Mouse (Mus musculus): ENCODE data around the gene Slc13a3.
"Not testable (repeated sequence)": the region's sequence is repeated elsewhere in the genome, so short reads cannot be mapped to it uniquely, and the experiment has no call there.

The Slc13a3 gene

DNA sequence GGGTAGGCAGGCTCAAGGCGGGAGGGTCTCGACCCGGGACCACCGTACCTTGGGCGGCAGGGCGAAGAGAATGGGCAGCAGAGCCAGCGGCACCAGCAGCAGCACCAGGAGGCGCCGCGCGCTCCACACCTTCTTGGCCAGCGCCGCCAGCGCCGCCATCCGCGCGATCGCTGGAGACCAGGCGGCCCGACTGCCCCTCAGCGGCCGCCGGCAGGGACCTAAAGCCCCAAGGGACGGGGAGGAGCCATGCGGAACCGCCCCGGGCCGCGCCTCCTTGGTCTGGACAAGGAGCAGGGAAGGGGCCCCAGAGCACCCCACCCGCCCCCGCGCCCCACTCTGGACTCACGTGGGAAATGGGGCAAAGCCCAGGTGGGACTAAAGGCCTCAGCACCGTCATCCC, at the start of gene Slc13a3:
Gene Slc13a3 (minus strand): TSS at position 228 of the 400 bp plus-strand sequence.
- no peak for DNase-seq (ENCODE audit: low spot score)

- DNase-seq (ENCODE audit: low spot score): no peak
Observed at GRCm38 (mm10) chr2:165515178-165515728, 42.2 kb upstream of the Slc13a3 start.

DNA sequence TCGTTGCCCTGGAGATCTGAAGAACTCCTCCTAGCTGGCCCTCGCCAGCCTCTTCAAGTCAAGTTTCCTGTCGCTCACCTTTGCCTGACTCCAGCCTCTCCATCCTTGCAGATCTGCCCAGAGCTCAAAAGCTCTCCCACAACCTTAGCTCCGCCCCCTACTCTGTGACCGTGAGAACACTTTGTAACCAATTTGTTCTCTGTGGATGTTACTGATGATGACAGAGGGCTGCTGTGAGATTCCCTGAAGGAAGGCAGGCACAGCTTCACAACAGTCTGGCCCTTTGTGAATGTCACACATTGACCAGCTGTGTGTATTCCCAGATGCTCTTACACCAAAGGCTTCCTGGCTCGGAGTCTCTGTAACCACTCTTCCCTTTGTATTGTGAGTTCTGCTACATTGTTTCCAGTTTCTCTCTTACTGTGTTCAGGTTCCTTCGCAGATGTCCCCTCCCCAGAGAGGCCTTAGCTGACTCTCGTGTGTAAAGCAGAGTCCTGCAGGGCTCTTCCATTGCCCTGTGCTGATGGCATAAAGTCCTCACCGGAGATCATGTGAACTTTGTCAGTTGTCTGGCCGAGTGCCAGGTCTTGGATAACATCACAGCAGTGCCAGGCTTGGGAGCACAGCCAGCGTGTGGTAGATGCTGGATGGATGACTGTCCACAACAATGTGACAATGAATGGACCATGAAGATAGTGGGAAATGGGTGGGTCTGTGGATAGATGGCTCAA, 40.0 kb upstream of the Slc13a3 start:
- DNase-seq (ENCODE audit: low spot score): no peak

- DNase-seq (ENCODE audit: low spot score): no peak
Observed at GRCm38 (mm10) chr2:165512426-165512825, 39.4 kb upstream of the Slc13a3 start.

DNA sequence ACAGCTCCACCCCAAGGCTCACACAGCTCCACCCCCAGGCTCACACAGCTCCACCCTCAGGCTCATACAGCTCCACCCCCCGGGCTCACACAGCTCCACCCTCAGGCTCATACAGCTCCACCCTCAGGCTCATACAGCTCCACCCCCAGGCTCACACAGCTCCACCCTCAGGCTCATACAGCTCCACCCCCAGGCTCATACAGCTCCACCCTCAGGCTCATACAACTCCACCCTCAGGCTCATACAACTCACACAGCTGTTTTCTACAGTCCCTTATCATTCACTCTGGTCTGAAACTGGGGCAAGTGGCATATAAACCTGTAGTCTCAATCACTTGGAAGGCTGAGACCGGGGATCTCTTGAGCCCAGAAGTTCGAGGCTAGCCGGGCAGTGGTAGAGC, 38.5 kb upstream of the Slc13a3 start:
- DNase-seq (ENCODE audit: low spot score): not testable (repeated sequence)

GRCm38 (mm10) chr2:165510914-165511458, 38.0 kb upstream of the Slc13a3 start:
- DNase-seq (ENCODE audit: low spot score): not testable (repeated sequence)

GRCm38 (mm10) chr2:165510466-165510865, 37.4 kb upstream of the Slc13a3 start:
- DNase-seq (ENCODE audit: low spot score): no peak

- DNase-seq (ENCODE audit: low spot score): no peak
Observed at GRCm38 (mm10) chr2:165509686-165510085, 36.7 kb upstream of the Slc13a3 start.

DNA sequence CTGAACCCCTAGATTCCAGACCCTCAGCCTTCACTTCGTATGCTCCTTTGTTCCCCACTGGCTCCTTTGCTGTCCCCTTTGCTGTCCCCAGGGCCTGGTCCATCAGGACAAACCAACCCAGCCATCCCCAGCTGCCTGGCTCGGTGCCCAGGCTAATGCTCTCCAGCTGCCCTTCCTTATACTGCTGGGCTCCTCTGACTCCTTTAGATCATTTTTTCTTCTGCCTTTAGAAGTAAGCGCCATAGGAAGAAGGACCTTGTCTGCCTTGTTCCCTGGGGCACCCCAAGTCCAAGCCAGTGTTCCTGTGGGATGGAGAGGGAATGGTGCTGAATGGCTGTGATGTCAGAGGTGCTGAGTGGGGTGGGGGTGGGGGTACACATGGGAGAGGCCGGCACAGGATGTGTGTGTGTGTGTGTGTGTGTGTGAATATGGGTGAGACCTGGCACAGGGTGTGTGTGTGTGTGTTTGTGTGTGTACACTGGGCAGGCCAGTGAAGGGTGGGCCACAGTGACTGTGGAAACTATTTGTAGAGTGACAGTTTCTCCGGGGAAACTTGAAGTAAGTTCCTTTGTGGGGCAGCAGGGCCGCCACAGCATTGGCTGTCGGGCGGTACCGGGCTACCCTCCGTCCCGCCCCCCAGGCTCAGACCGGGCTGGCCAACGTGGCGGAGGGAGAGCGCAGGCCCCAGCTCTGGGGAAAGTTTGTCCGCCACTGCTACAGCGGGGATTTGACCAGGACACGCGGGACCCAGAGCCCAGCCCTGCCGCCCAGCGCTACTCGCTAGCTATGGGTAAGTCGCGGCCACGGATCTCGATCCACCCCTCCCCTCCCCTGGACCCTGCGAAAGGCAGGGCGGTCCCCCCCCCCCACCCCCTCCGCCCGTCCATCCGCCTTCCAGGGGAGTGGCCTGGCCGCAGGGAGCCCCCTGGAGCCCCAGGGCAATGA, 30.5 kb upstream of the Slc13a3 start, which contains the start of gene Slc2a10:
Gene Slc2a10 (plus strand): TSS at position 529 of the 945 bp plus-strand sequence.
- no peak for DNase-seq (ENCODE audit: low spot score)

DNA sequence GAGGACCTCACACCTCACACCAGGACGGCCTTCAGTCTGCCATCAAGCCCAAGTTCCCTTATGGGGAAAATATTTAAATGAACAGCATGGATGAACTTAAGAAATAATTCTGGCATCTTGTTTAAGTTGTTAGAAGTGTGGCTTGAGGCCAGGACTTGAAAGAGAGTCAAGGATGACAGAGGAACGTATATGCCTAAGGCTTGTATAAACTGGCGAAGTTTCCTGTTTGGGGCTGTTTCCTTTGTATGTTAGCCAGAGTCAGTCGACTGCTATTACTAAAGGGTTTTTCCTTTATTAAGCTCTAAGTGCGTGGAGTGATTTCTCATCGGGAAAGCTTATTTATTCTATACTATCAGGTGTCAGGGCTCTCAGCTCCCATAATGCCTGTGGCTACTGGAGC, 25.8 kb upstream of the Slc13a3 start:
- no peak for DNase-seq (ENCODE audit: low spot score)

GRCm38 (mm10) chr2:165497706-165498275, 24.8 kb upstream of the Slc13a3 start:
- DNase-seq (ENCODE audit: low spot score): no peak

DNA sequence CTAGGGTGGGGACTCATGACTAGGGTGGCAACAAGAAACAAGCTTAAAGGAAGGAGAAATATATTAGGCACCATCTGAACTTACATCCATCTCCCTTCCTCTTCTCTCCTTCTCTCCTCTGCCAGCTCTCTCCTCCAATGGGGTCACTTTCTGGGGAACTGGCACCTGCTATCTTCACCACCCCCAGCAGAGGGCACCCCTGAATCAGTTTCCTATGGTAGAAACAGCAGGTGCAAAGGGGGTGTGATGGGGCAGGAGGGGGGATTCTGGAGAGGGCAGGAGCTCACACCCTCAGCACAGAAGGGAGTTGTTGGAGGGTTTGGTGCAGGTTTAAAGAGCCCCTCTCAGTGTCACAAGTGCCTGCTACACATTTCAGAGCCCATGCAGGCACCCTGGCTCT, 23.2 kb upstream of the Slc13a3 start:
- DNase-seq (ENCODE audit: low spot score): peak; percentile 6

GRCm38 (mm10) chr2:165494495-165494894, 21.5 kb upstream of the Slc13a3 start:
- no peak for DNase-seq (ENCODE audit: low spot score)

- no peak for DNase-seq (ENCODE audit: low spot score)
Observed at GRCm38 (mm10) chr2:165493587-165494210, 20.7 kb upstream of the Slc13a3 start.

DNA sequence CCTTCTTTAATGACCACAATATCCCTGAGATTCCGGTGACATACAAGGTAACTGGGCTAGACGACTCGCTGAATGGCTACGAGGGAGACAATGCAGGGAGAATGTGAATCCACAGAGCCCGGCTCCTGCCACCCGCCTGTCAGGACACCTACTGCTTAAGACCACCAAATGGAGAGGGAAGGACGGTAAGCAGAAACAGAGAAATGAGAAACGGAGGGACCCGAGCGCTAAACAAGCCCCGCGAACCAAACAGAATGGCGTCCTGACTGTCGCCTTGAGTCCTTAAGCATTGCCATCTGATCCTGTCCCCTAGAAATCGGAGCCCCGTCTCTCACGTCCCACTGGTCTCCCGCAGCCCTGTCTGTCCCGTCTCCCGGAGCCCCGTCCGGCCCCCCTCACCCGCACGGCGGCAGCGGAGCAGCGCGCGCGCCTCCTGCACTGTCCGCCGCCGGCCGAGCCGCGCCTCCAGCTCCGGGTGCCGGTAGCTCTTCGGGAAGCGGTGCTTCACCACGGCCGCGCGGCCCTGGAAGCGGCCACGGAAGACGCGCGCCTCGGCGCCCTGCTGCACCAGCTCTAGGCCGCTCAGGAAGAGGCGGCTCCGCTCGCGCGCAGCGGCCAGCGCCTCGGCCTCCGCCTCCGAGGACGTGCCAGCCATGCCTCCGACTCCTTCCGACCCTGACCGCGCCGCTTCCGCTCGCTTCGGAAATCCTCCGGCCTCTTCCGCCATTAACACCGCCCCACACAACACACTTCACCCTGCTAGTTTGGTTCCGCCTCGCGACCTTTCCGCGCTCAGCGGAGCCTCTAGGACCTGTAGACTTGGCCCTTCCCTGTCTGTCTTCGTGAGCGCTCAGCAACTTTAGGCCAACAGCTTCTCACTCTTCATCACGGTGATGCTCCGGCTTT, 19.9 kb upstream of the Slc13a3 start, which contains the start of gene Trp53rka:
Gene Trp53rka (minus strand): TSS at position 677 of the 906 bp plus-strand sequence.
- peak; percentile 53 for DNase-seq (ENCODE audit: low spot score)

- no peak for DNase-seq (ENCODE audit: low spot score)
Observed at GRCm38 (mm10) chr2:165486881-165487535, 14.0 kb upstream of the Slc13a3 start.

GRCm38 (mm10) chr2:165486401-165486800, 13.4 kb upstream of the Slc13a3 start:
- no peak for DNase-seq (ENCODE audit: low spot score)

- no peak for DNase-seq (ENCODE audit: low spot score)
Observed at GRCm38 (mm10) chr2:165485826-165486225, 12.8 kb upstream of the Slc13a3 start.

DNA sequence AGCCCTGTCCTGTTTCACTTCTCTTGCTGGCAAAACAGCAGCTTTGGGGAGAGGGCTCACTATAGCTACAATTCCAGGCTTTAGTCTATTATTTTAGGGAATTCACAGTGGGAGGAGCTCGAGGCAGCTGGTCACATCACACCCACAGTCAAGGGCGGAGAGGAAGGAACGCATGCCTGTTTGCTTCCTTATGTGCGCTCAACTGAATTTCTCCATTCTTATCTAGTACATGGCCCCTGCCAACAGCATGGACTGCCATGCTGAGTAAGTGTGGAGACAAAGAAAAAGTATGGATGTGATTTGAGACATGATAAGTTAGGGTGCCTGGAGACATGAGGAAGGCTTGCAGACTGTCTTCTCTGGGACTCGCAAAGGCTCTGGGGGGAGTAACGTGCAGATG, 11.1 kb upstream of the Slc13a3 start:
- DNase-seq (ENCODE audit: low spot score): no peak

- no peak for DNase-seq (ENCODE audit: low spot score)
Observed at GRCm38 (mm10) chr2:165482003-165482402, 9.0 kb upstream of the Slc13a3 start.

All from spleen, adult 12 weeks (tissue).